Mouse (Mus musculus) megakaryocyte, embryonic 14.5 days (primary cell): ENCODE measurements at regions not wholly inside any gene's neighbourhood (a gene's known extent, or its start where the extent isn't known, plus 50 kb on each side); places are given as distances from the start of the nearest gene placed in this dataset.

Source experiments
- H3K27me3 ChIP-seq: replicated peaks from 2 replicates; pipeline ENCODE3; 2012; ENCODE audit warnings: inconsistent platforms
- H3K36me3 ChIP-seq: replicated peaks from 2 replicates; pipeline ENCODE3; 2012; ENCODE audit warnings: low read length, inconsistent platforms, mixed read lengths
- H3K4me1 ChIP-seq: 2 replicates; pipeline ENCODE4 v1.6.1; 2012; ENCODE audit warnings: inconsistent platforms
- H3K4me3 ChIP-seq: replicated peaks from 2 replicates; pipeline ENCODE3; 2012; ENCODE audit warnings: moderate library complexity, mild to moderate bottlenecking, inconsistent platforms
- H3K9me3 ChIP-seq: 2 replicates; pipeline ENCODE4 v1.6.1; 2012; ENCODE audit warnings: inconsistent platforms
- FLI1 ChIP-seq: IDR thresholded peaks from 2 replicates; pipeline ENCODE4 v1.6.1; 2012; ENCODE audit warnings: low read length, inconsistent platforms, mixed read lengths
- GATA1 ChIP-seq: IDR thresholded peaks from 3 replicates; pipeline ENCODE4 v1.6.1; 2012; ENCODE audit warnings: mixed read lengths, low read length, inconsistent platforms, borderline replicate concordance

DNA sequence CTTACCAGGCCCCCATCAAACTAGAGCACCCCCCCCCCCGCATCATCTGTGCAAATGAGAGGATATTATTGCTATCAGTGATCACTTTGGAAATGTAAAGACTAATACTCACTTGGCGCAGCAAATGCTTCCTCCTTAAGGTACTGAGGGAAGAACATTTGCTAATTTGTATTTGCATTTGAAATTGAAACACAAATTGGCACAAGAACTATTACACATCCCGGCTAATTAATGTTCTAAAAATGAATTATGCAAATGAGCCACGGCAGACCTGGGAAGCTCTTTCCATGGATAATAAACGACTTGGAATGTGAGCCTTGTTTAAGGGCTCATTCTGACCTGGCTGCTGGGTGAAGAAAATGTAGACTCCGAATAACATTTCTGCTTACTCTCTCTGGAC, 164.9 kb downstream of the Mycn start:
- TF ChIP-seq GATA1 (no peak), FLI1 (no peak)
- no peaks in the 10 kb centered on the region for H3K27me3 ChIP-seq
- peaks cover 33% of the 10 kb centered on the region for H3K4me1 ChIP-seq
- H3K4me3 ChIP-seq, result no peak overlapping the region
- peaks cover 3% of the 10 kb centered on the region for H3K9me3 ChIP-seq
- no peaks in the 10 kb centered on the region for H3K36me3 ChIP-seq

DNA sequence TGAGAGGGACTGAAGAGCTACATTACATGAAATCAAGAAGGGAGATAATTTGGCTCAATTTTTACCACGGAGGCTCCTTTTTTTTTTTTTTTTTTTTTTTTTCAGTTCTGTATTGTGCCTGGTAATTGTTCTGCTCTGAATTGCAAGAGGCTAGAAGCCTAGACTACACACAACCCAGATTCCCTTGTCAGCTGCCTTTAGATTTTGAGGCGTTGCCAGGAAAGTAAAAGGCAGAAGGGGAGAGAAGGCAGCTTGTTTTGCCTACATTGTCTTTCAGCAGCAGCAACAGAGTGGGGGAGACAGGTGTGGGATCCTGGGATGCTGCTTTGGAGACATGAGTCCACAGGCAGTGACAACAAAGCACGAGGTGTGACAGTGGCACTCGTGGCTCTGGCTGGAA, 170.7 kb downstream of the Mycn start:
- H3K9me3 ChIP-seq, result no peaks in the 10 kb centered on the region
- no peaks in the 10 kb centered on the region for H3K27me3 ChIP-seq
- no peak for TF ChIP-seq GATA1
- no peak for TF ChIP-seq FLI1
- H3K4me3 ChIP-seq, result no peak overlapping the region
- no peaks in the 10 kb centered on the region for H3K4me1 ChIP-seq
- H3K36me3 ChIP-seq, result no peaks in the 10 kb centered on the region

DNA sequence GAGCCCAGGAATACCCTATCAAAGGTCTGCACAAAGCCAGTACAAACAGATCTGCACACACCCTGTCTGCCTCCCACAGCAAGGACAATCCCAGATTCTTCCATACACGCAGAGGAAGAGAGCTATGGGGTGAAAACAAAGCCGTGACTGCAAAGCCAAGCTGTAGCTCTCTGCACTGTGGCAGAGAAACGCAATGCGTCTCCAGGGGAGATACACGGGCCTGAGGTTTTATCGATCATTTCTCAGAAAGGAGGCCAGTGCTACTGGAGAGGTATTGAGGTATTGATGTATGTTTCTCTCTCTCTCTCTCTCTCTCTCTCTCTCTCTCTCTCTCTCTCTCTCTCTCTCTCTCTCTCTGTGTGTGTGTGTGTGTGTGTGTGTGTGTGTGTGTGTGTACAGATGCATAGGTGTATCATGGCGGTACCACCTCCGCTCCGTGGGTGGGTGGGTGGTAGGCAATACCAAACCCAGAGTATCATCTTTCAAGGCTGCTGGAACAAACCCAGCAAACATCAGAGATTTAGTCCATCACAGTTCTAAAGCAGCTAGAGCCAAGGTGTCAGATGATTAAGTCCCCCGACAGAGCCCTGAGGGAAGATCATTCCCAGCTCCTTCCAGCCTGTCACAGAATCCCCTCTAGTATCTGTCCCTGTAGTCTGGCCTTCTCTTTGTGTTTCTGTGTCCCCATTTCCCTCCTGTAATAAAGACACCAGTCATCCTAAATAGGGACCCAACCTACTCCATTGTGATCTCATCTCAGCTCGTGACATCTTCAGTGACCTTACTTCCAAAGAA, 175.0 kb downstream of the Mycn start:
- Histone ChIP-seq H3K27me3 (peaks cover 3% of the 10 kb centered on the region), H3K9me3 (no peaks in the 10 kb centered on the region), H3K4me3 (no peak overlapping the region), H3K36me3 (no peaks in the 10 kb centered on the region), H3K4me1 (peaks cover 13% of the 10 kb centered on the region)
- TF ChIP-seq GATA1, result no peak
- TF ChIP-seq FLI1, result no peak

DNA sequence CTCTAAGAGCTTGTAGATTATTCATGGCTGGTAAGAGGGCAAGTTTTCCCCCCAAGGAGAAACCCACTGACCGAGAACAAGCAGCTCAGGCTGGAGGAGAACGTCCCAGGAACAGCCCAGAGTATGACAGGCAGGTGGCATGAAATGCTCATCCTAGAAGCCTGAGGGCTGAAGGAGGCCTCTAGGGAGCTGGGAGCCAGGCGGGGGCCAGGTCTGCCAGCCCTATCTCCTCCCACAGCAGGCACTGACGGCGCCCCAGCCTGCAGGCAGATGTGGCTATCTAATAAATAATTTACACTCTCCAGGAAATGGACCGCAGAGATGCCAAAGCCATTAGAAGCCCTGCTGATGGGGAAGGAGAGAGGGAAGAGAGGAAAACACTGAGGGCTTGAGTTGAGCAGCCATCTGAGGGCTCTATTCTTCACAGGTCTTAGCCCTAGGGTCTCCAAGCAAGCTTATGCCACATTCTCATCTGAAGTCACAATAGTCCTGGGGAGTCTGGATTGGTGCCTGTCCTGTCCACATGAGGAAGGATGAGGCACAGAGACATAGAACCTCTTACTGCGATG, 176.1 kb downstream of the Mycn start:
- TF ChIP-seq GATA1, result no peak
- no peak for TF ChIP-seq FLI1
- peaks cover 3% of the 10 kb centered on the region for H3K27me3 ChIP-seq
- peaks cover 3% of the 10 kb centered on the region for H3K9me3 ChIP-seq

DNA sequence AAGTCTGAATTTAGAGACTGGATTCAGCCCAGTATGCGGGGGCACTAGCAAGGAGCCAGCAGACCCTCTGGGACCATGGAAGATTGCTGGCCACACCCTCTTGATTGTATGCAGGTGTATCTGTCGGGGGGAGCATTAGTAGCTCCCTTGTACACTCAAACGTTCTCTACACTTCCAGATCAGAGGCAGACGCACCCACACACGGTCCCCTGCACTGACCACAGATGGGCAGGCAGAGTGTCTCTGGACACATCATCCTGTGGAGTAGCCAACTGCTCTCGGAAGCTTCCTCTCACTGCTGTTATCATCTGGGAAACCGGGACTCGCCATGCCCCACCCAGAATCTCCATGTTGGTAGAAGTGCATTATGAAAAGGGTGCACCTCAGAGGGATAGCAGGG, 176.7 kb downstream of the Mycn start:
- no peaks in the 10 kb centered on the region for H3K36me3 ChIP-seq
- H3K4me1 ChIP-seq, result peaks cover 13% of the 10 kb centered on the region
- peaks cover 7% of the 10 kb centered on the region for H3K9me3 ChIP-seq
- H3K4me3 ChIP-seq, result no peak overlapping the region
- peaks cover 3% of the 10 kb centered on the region for H3K27me3 ChIP-seq
- TF ChIP-seq FLI1 (no peak), GATA1 (no peak)

More for the DNA sequence above, 176.1 kb downstream of the Mycn start:
- Histone ChIP-seq H3K36me3 (no peaks in the 10 kb centered on the region), H3K4me3 (no peak overlapping the region), H3K4me1 (peaks cover 13% of the 10 kb centered on the region)

DNA sequence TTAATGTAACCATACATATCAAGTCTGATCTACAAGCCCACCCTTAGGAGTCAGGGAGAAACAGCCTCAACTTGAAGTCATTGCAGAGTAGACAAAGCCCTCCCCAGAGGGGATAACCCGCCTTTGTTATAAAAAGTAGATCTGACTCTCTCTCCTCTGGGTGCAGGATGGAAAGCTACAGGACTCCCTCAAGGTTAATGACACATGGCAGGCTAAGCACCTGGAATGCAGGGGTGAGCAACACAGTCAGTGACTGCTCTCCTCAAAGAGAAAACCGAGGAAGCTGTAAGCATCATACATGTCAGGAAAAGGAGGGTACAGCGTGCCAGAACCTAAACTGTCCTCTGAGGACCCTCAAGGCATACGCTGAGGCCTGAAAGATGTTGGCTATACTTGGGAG, 177.1 kb downstream of the Mycn start:
- Histone ChIP-seq H3K36me3 (no peaks in the 10 kb centered on the region), H3K4me1 (peaks cover 13% of the 10 kb centered on the region), H3K4me3 (no peak overlapping the region), H3K27me3 (peaks cover 3% of the 10 kb centered on the region), H3K9me3 (peaks cover 7% of the 10 kb centered on the region)
- TF ChIP-seq FLI1 (no peak), GATA1 (no peak)

DNA sequence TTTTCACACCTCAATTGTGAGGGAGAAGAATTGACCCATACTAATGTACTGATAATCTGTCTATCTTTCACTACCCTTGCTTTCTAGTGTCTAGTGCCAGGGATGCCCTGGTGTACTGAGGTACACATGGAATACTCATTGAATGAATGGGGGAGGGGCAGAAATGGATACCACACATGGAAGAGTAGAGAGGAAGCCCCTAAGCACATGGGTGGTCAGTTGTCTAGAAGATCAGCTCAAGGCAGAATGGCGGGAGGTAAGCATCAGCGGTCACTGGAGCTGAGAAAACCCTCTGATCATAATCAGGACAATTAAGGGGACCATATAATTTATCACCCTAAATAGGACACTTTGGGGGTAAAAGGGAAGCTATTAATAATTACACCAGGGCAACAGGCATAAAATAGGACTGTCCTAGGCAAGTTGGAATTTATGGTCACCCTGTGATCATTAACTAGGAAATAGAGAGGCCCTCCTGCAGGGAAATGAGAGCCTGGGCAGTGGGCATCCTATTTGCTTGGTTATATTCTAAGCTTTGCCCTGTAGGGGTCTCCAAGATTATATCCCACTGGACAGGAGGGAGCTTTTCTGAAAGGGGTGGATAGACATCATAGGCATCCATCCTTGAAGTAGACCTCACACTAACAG, 185.3 kb downstream of the Mycn start:
- Histone ChIP-seq H3K4me1 (no peaks in the 10 kb centered on the region; the same call in 1 of the 2 replicates), H3K4me3 (no peak overlapping the region), H3K27me3 (peaks cover 4% of the 10 kb centered on the region), H3K36me3 (peaks cover 2% of the 10 kb centered on the region), H3K9me3 (peaks cover 12% of the 10 kb centered on the region)
- no peak for TF ChIP-seq GATA1
- TF ChIP-seq FLI1, result no peak

DNA sequence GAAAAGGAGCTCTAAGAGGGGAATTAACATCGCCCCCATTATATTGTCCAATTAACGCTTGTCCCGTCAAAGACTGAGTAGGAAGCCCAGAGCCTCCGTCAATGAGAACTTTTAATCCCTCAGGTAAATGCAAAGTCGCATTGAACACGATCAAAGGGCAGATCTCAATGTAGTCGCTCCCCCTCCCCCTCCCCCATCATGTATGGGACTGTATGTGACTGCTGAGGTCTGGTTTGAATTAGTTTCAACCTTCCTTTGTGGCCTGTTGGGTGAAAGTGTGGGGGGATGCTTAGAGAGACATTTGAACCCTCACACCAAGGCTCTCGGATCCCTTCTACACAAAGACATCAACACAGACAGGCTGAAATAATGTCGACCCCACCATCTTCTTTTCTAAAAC, 187.9 kb downstream of the Mycn start:
- Histone ChIP-seq H3K4me1 (no peaks in the 10 kb centered on the region; the same call in 1 of the 2 replicates), H3K36me3 (no peaks in the 10 kb centered on the region), H3K27me3 (peaks cover under 1% of the 10 kb centered on the region), H3K9me3 (peaks cover under 1% of the 10 kb centered on the region), H3K4me3 (no peak overlapping the region)
- TF ChIP-seq GATA1, result no peak
- no peak for TF ChIP-seq FLI1

DNA sequence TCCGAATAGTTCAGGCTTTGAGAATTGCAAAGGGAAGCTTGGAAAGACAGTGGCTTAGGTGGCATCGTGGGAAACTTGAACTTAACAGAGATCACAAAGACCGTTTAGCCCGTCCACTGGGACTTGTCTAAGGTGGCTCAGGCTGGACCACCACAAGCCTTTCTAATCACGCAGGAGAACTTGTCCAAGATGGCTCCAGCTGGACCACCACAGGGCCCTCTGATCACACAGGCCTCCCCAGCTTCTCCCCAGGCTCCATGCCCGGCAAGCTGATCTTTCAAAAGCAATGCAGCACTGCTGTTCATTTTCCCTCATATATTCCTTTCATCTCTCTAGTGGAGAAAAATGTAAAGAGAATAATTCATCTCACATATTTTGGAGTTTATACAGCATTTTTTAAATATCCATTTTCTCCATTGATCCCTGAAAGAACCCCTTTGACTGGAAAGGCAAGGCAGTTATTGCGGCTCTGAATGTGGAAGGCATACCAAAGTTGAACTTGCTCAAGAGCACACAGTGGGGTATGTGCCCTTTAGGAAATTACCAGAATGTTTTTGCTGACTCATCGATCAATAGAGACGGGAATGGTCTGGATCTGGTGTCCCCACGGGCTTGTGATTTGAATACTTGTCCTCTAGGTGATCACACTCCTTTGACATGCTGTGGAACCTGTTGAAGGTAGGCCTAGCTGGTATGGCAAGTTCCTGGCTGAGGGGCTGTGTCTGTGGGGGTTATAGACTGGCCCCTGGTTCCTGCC, 189.9 kb downstream of the Mycn start:
- TF ChIP-seq FLI1 (no peak), GATA1 (no peak)
- H3K27me3 ChIP-seq, result no peaks in the 10 kb centered on the region
- H3K4me3 ChIP-seq, result no peak overlapping the region
- H3K36me3 ChIP-seq, result no peaks in the 10 kb centered on the region
- no peaks in the 10 kb centered on the region for H3K9me3 ChIP-seq
- no peaks in the 10 kb centered on the region; the same call in 1 of the 2 replicates for H3K4me1 ChIP-seq

DNA sequence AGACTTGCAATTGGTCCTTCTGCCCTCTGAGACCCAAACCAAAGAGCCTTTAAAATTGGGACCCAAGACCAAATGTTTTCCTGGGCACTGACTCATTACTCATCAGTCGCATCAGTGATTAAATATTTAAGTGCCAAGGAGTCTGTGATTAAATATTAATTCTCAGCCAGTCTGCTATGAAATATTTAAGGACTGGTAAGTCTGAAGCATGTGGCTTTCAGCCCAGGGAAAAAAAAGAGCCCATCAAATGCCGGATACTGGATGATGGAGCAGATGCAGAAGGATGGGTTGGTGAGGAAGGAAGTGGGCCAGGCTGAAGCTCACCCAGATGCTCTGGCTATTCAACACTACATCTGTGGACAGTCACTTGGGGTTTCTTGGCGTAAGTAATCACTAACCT, 192.0 kb downstream of the Mycn start:
- TF ChIP-seq GATA1 (no peak), FLI1 (no peak)

More for the DNA sequence above, 192.0 kb downstream of the Mycn start:
- Histone ChIP-seq H3K36me3 (no peaks in the 10 kb centered on the region), H3K27me3 (no peaks in the 10 kb centered on the region), H3K4me1 (no peaks in the 10 kb centered on the region; the same call in 1 of the 2 replicates), H3K4me3 (no peak overlapping the region), H3K9me3 (no peaks in the 10 kb centered on the region)
